Mouse (Mus musculus): ENCODE measurements around the gene Capn8. TPM values are rescaled to one million over a fixed set of nuclear protein-coding genes. Genes with fewer than 3 reads are reported as not detected.
"Not testable (repeated sequence)": the region's sequence is repeated elsewhere in the genome, so short reads cannot be mapped to it uniquely, and the experiment has no call there.

Capn8 gene
- total RNA-seq, 2 experiments from 2014 or later: not detected

GRCm38 (mm10) chr1:182605330-182606150 is 40.7 kb downstream of the Capn8 start:
- peak; percentile 22 to 44 for DNase-seq (ENCODE audit: low spot score in 2 of 2)
- Histone ChIP-seq H3K27ac (no peak overlapping the region), H3K4me3 (no peak overlapping the region)
- TF ChIP-seq CTCF (conservative IDR thresholded peaks at IDR 0.05): peak; percentile 59

GRCm38 (mm10) chr1:182609701-182610335 is 45.0 kb downstream of the Capn8 start:
- TF ChIP-seq CTCF (conservative IDR thresholded peaks at IDR 0.05): no peak
- DNase-seq (ENCODE audit: low spot score in 2 of 2): no peak
- Histone ChIP-seq H3K4me3 (no peak overlapping the region), H3K27ac (no peak overlapping the region)

- DNase-seq (ENCODE audit: low spot score in 2 of 2): no peak
- TF ChIP-seq CTCF (conservative IDR thresholded peaks at IDR 0.05): peak; percentile 61
- no peak overlapping the region for H3K4me3 ChIP-seq
- no peak overlapping the region for H3K27ac ChIP-seq
These were observed 50.7 kb downstream of the Capn8 start for GRCm38 (mm10) chr1:182615465-182615864.

GRCm38 (mm10) chr1:182618200-182618947 is 53.6 kb downstream of the Capn8 start:
- no peak for TF ChIP-seq CTCF (conservative IDR thresholded peaks at IDR 0.05)
- no peak overlapping the region for H3K4me3 ChIP-seq
- DNase-seq (ENCODE audit: low spot score in 2 of 2): no peak
- no peak overlapping the region for H3K27ac ChIP-seq

GRCm38 (mm10) chr1:182620470-182620869 is 55.7 kb downstream of the Capn8 start:
- Histone ChIP-seq H3K4me3 (no peak overlapping the region), H3K27ac (no peak overlapping the region)
- DNase-seq (ENCODE audit: low spot score in 2 of 2): no peak
- TF ChIP-seq CTCF (conservative IDR thresholded peaks at IDR 0.05): no peak

GRCm38 (mm10) chr1:182621256-182621655 is 56.4 kb downstream of the Capn8 start:
- no peak for DNase-seq (ENCODE audit: low spot score in 2 of 2)
- H3K27ac ChIP-seq: no peak overlapping the region
- no peak overlapping the region for H3K4me3 ChIP-seq
- no peak for TF ChIP-seq CTCF (conservative IDR thresholded peaks at IDR 0.05)

GRCm38 (mm10) chr1:182626197-182626596 is 61.4 kb downstream of the Capn8 start:
- H3K4me3 ChIP-seq: no peak overlapping the region
- H3K27ac ChIP-seq: no peak overlapping the region
- DNase-seq (ENCODE audit: low spot score in 2 of 2): no peak
- TF ChIP-seq CTCF (conservative IDR thresholded peaks at IDR 0.05): no peak

- H3K27ac ChIP-seq: no peak overlapping the region
- H3K4me3 ChIP-seq: no peak overlapping the region
- TF ChIP-seq CTCF (conservative IDR thresholded peaks at IDR 0.05): no peak
- no peak for DNase-seq (ENCODE audit: low spot score in 2 of 2)
These were observed 64.4 kb downstream of the Capn8 start for GRCm38 (mm10) chr1:182629228-182629627.

GRCm38 (mm10) chr1:182633712-182634294 is 69.0 kb downstream of the Capn8 start:
- Histone ChIP-seq H3K4me3 (no peak overlapping the region), H3K27ac (no peak overlapping the region)
- no peak for TF ChIP-seq CTCF (conservative IDR thresholded peaks at IDR 0.05)
- DNase-seq (ENCODE audit: low spot score in 2 of 2): no peak

- DNase-seq (ENCODE audit: low spot score in 2 of 2): no peak
- TF ChIP-seq CTCF (conservative IDR thresholded peaks at IDR 0.05): no peak
- no peak overlapping the region for H3K4me3 ChIP-seq
- no peak overlapping the region for H3K27ac ChIP-seq
These were observed 74.2 kb downstream of the Capn8 start for GRCm38 (mm10) chr1:182639016-182639415.

GRCm38 (mm10) chr1:182639456-182639855 is 74.6 kb downstream of the Capn8 start:
- no peak for DNase-seq (ENCODE audit: low spot score in 2 of 2)
- Histone ChIP-seq H3K4me3 (no peak overlapping the region), H3K27ac (no peak overlapping the region)
- TF ChIP-seq CTCF (conservative IDR thresholded peaks at IDR 0.05): no peak

GRCm38 (mm10) chr1:182640094-182640493 is 75.3 kb downstream of the Capn8 start:
- Histone ChIP-seq H3K27ac (no peak overlapping the region), H3K4me3 (no peak overlapping the region)
- no peak for DNase-seq (ENCODE audit: low spot score in 2 of 2)
- no peak for TF ChIP-seq CTCF (conservative IDR thresholded peaks at IDR 0.05)

GRCm38 (mm10) chr1:182642779-182643178 is 78.0 kb downstream of the Capn8 start:
- Histone ChIP-seq H3K4me3 (no peak overlapping the region), H3K27ac (no peak overlapping the region)
- TF ChIP-seq CTCF (conservative IDR thresholded peaks at IDR 0.05): no peak
- no peak for DNase-seq (ENCODE audit: low spot score in 2 of 2)

GRCm38 (mm10) chr1:182644418-182644817 is 79.6 kb downstream of the Capn8 start:
- not testable (repeated sequence) for H3K27ac ChIP-seq; DNase-seq (ENCODE audit: low spot score in 2 of 2); H3K4me3 ChIP-seq
